Mouse (Mus musculus) forebrain, embryonic 16.5 days (tissue): ENCODE data around the gene Olfr281. TPM values are rescaled to one million over a fixed set of nuclear protein-coding genes. Genes with fewer than 3 reads are reported as not detected.

Source experiments
- ATAC-seq: fragments of 200-750 bp; cut with Nextera tagmentation; 2 replicates; pipeline ENCODE4 v1.8.0; 2017; ENCODE audit warnings: mild to moderate bottlenecking, moderate library complexity
- H3K27ac ChIP-seq: fragments of 300-500 bp; sonication (generic); 2 replicates; pipeline ENCODE4 v1.5.1; 2014; ENCODE audit warnings: low read length, control low read depth
- H3K27me3 ChIP-seq: fragments of 300-500 bp; sonication (generic); replicated peaks from 2 replicates; pipeline ENCODE4 v1.6.1; 2014; ENCODE audit warnings: low read length; ENCODE audit not compliant: control insufficient read depth, insufficient read depth
- H3K36me3 ChIP-seq: fragments of 300-500 bp; sonication (generic); 2 replicates; pipeline ENCODE4 v1.6.1; 2014; ENCODE audit not compliant: control insufficient read depth, insufficient read depth
- H3K4me1 ChIP-seq: fragments of 300-500 bp; sonication (generic); replicated peaks from 2 replicates; pipeline ENCODE4 v1.6.1; 2014; ENCODE audit warnings: low read length; ENCODE audit not compliant: control insufficient read depth, insufficient read depth
- H3K4me2 ChIP-seq: fragments of 300-500 bp; sonication (generic); 2 replicates; pipeline ENCODE4 v1.6.1; 2014; ENCODE audit warnings: mild to moderate bottlenecking, low read length, control low read depth
- H3K4me3 ChIP-seq: fragments of 300-500 bp; sonication (generic); replicated peaks from 2 replicates; pipeline ENCODE4 v1.5.1; 2014; ENCODE audit warnings: mild to moderate bottlenecking, low read length, control low read depth
- H3K9ac ChIP-seq: fragments of 300-500 bp; sonication (generic); replicated peaks from 2 replicates; pipeline ENCODE4 v1.6.1; 2014; ENCODE audit warnings: low read depth, low read length, control low read depth
- H3K9me3 ChIP-seq: fragments of 300-500 bp; sonication (generic); 2 replicates; pipeline ENCODE4 v1.6.1; 2016; ENCODE audit warnings: low read length; ENCODE audit not compliant: control insufficient read depth
- whole genome bisulfite sequencing: fragments of 180-500 bp; shearing (Covaris S2); extraction: QIAGEN DNeasy Blood & Tissue Kit; methylation state at CpG from one replicate; pipeline ENCODE4 v1.1.7; 2014; 5-methylcytosine and 5-hydroxymethylcytosine counted together
- polyA plus RNA-seq: library from polyadenylated mRNA; unstranded; fragments of >200 nt; fragmentation: Nextera tagmentation; extraction: Ambion mirVana; gene quantifications from 2 replicates; pipeline ENCODE4 v1.2.1, GENCODE M21; 2015

Gene Olfr281
- polyA plus RNA-seq, 1 experiment from 2014 or later = not detected

DNA sequence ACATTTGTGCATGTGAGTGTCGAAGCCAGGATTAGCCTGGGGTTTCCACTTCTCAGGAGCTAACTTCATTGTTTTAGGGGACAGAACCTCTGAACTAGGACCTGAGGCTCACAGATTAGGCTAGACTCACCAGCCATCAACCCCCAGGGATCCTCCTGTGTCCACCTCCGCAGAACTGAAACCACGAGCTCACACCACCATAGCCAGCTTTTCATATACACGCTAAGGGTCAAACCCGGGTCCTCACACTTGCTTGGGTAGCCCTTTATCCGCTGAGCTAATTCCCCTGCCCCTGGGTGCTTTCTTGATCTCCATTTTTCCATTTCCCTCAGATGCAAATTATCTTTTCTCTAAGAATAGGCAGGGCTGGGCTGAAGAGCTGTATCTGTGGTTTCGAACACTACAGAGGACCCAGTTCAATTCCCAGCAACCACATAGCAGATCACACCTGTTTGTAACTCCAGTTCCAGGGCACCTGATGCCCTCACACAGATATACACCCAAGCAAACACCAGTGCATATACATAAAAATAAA, 27.2 kb downstream of the Olfr281 start:
- Histone ChIP-seq H3K4me2 (no peak overlapping the region), H3K27me3 (no peaks in the 10 kb centered on the region), H3K4me3 (no peak overlapping the region), H3K27ac (no peak overlapping the region), H3K36me3 (no peaks in the 10 kb centered on the region), H3K4me1 (no peaks in the 10 kb centered on the region), H3K9ac (no peak overlapping the region), H3K9me3 (no peaks in the 10 kb centered on the region)
- WGBS = 69% methylated on average over 7 of the region's 7 CpGs
- ATAC-seq = no peak

DNA sequence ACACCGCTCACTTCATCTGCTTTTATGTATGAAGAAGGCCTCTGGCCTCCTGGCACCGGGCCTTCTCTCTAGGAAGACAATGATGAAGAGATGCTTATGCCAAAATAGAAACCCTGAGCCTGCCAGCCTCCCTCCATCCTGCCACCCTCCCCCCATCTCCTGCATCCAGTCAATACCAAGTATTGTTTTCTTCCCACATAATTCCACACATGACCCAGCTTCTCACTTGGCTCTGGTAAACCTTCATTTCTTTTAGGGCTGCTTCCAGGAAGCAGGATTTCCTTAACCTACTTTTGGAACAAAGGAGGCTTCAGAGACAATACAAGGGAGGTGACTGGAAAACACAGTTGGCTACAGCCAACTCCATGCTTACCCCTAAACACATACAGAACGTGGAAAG, 30.3 kb downstream of the Olfr281 start, which contains the start of gene Lalba:
TSS of gene Lalba (minus strand) at position 21 of the 400 bp plus-strand sequence.
- Histone ChIP-seq H3K4me1 (no peaks in the 10 kb centered on the region), H3K9me3 (no peaks in the 10 kb centered on the region), H3K9ac (no peak within 1 kb of the TSS), H3K4me2 (no peak within 1 kb of the TSS), H3K4me3 (no peak within 1 kb of the TSS), H3K27ac (no peak within 1 kb of the TSS), H3K36me3 (no peaks in the 10 kb centered on the region), H3K27me3 (no peaks in the 10 kb centered on the region)
- 59% methylated on average over 3 of the region's 3 CpGs for WGBS
- ATAC-seq = no peak

DNA sequence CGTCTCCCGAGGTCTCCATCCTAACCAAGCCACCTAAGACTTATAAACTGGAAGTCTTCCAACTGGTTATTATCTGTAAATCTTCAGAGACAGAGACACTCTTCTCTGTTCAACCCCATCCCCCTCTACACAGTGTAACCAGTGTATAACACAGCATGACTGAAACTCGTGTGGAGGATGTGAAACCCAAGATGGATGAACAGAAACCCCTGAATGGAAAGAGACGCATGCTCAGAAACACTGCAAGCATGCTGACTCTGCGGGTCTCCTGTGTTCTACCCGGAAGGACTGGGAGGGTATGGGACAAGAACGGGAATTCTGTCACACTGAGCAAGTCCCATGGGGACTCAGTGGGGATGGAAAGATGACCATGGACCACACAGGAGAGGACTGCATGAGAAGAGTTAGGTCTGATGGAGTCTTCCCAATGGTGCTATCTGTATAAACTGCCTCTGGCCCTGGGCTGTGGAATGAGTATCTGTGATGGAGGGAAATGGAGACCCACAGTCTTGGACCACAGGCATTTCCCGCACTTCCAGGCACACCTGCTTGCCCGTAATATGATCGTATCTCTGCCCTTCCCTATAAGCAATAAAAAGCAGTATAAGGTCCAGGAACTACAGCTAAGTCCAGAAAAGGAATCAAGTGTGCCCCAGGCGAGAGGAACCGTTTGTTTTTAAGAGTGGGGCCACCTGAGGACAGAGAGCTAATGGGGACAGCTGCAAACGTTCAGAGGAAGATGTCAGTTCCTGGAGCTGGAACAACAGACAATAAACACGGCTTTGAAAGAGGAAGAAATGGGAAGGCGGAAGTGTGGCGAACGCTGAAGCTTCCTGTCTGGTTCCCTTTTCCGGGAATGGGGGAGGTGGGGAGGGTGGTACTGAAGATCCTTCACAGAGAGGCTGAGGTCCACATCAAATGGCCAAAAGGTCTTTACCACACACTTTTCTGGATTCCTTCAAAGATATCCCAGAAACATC, 31.8 kb downstream of the Olfr281 start:
- no peak overlapping the region for H3K4me3 ChIP-seq
- no peak overlapping the region for H3K27ac ChIP-seq
- no peaks in the 10 kb centered on the region for H3K4me1 ChIP-seq
- no peak overlapping the region for H3K9ac ChIP-seq
- H3K27me3 ChIP-seq = no peaks in the 10 kb centered on the region
- 86% methylated on average over 18 of the region's 18 CpGs for WGBS
- H3K36me3 ChIP-seq = no peaks in the 10 kb centered on the region
- ATAC-seq = no peak
- H3K4me2 ChIP-seq = no peak overlapping the region
- H3K9me3 ChIP-seq = no peaks in the 10 kb centered on the region

DNA sequence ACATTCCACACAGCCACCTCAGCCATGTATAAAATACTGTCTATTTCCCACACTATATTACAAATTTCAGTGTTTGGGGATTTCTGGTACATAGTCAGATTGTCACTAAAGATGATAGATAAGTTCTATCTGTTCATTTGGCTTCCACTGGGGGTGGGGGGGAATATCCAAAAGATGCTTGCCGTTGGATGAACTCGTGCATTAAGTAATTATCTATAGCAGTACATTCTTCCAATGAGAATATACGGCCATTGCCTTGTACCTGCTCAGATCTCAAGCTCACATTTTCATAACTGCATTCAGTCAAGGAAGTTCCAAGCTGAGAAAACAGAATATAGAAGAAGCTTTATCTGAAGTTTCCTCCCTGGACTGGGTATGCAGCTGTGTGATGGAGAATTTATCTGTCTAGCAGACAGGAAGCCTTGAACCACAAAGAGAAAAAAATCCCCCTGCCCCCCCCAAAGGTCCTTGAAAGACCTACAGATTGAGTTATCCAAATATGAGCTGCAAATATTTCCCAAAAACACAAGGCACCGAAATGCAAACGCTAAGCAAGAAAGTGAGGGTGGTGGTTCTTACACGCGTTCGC, 34.1 kb downstream of the Olfr281 start:
- Histone ChIP-seq H3K9ac (no peak overlapping the region), H3K4me1 (no peaks in the 10 kb centered on the region), H3K4me2 (no peak overlapping the region), H3K9me3 (no peaks in the 10 kb centered on the region), H3K27me3 (no peaks in the 10 kb centered on the region), H3K27ac (no peak overlapping the region), H3K36me3 (no peaks in the 10 kb centered on the region), H3K4me3 (no peak overlapping the region)
- 95% methylated on average over 8 of the region's 8 CpGs for whole genome bisulfite sequencing
- ATAC-seq = no peak

DNA sequence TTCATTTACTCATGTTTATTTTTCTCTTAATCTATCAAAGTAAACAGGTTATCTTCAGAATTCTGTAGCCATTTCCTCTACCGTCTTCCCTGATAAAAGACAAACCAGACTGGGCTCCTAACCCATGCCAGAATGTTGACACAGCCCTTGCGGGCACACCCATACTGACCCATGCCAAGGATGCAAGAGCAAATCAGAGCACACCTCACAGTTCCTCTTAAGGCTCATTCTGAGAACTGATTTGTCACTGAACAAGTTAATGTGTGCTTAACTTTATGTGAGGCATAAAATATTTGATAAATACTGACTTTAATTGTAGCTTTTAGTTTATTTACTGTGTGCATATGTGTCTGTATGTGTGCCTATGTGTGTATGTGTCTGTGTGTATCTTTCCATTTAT, 38.9 kb downstream of the Olfr281 start:
- Histone ChIP-seq H3K4me3 (no peak overlapping the region), H3K27me3 (no peaks in the 10 kb centered on the region), H3K4me2 (no peak overlapping the region), H3K27ac (no peak overlapping the region), H3K9me3 (no peaks in the 10 kb centered on the region), H3K4me1 (no peaks in the 10 kb centered on the region), H3K36me3 (no peaks in the 10 kb centered on the region), H3K9ac (no peak overlapping the region)
- 79% methylated on average over 2 of the region's 2 CpGs for WGBS
- ATAC-seq = no peak

DNA sequence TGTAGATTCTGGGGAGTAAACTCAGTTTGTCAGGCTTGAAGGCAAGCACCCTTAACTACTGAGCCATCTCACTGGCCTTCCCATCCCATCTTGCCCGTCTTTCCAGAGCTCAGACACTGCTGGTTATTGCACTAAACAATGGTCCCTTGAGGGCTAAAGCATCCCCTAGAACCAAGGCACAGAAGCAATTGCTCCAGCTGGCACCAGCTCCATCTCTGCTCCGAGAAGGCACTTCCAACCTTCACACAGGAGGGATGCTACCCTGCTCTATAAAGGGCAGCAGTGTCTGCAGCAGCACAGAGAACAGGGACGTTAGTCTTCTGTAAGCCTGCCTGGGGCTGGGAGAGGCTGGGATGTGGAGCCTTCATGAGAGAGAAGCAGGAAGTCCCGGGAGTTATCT, 39.7 kb downstream of the Olfr281 start, which contains the start of gene Olfr279:
TSS of gene Olfr279 (plus strand) at position 301 of the 400 bp plus-strand sequence.
- Histone ChIP-seq H3K9ac (no peak within 1 kb of the TSS), H3K4me2 (no peak within 1 kb of the TSS), H3K4me3 (no peak within 1 kb of the TSS), H3K27ac (no peak within 1 kb of the TSS), H3K36me3 (no peaks in the 10 kb centered on the region), H3K27me3 (no peaks in the 10 kb centered on the region), H3K9me3 (no peaks in the 10 kb centered on the region), H3K4me1 (no peaks in the 10 kb centered on the region)
- ATAC-seq = no peak
- WGBS = 65% methylated on average over 4 of the region's 4 CpGs

DNA sequence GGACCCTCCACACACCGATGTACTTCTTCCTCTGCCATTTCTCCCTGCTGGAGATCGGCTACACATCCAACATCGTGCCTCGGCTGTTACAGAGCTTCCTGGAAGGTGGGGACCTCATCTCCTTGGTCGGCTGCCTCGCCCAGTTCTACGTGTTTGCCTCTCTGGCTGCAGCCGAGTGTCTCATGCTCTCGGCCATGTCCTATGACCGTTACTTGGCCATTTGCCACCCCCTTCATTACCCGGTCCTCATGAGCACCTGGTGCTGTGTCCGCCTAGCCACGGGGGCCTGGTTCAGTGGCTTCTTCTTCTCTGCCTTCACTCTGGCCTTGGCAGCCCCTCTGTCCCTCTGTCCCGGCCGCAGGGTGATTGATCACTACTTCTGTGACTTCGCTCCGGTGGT, 45.2 kb downstream of the Olfr281 start:
- 92% methylated on average over 17 of the region's 17 CpGs for WGBS
- no peak overlapping the region for H3K9ac ChIP-seq
- H3K36me3 ChIP-seq = no peaks in the 10 kb centered on the region
- no peak overlapping the region for H3K4me3 ChIP-seq
- ATAC-seq = no peak
- H3K9me3 ChIP-seq = no peaks in the 10 kb centered on the region
- H3K4me2 ChIP-seq = no peak overlapping the region
- H3K27me3 ChIP-seq = no peaks in the 10 kb centered on the region
- no peaks in the 10 kb centered on the region for H3K4me1 ChIP-seq
- H3K27ac ChIP-seq = no peak overlapping the region

DNA sequence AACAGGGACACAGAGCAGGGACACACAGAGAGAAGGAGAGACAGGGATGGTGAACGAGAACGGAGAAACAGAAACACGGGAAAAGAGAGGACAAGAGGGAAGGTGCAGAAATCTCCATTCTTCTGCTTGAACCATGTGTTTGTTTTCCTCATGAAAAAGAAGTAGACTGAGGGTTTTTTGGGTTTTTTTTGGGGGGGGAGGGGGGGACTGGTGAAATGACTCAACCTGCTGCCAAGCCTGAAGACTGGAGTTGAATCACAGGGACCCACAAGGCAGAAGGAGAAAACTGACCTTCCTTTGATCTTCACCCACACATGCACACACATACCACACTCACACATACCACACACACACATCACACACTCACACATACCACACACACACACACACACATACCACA, 50.9 kb downstream of the Olfr281 start:
- Histone ChIP-seq H3K4me1 (no peaks in the 10 kb centered on the region), H3K4me2 (no peak overlapping the region), H3K27me3 (no peaks in the 10 kb centered on the region), H3K36me3 (no peaks in the 10 kb centered on the region), H3K27ac (no peak overlapping the region), H3K9ac (no peak overlapping the region), H3K4me3 (no peak overlapping the region), H3K9me3 (no peaks in the 10 kb centered on the region)
- WGBS = 89% methylated on average over 3 of the region's 3 CpGs
- no peak for ATAC-seq

DNA sequence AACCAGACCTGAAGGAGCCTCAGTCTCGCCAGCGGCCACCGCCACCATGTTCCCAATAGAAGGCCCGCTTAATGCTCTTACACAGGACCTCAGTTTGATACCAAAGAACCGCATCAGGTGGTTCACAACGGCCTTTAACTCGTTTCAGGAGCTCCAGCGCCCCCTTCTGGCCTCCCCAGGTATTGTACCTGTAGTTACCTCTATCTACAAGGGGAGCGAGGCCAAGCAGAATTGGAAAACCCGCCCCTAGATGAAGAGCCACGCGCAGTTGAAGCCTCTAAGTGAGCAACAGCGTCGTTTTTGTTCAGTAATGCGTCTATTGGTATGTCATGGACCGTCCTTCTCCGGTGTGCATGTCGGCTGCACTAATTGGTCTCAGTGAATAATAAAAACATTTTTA, 52.1 kb downstream of the Olfr281 start:
- H3K9ac ChIP-seq = no peak overlapping the region
- H3K4me1 ChIP-seq = no peaks in the 10 kb centered on the region
- no peaks in the 10 kb centered on the region for H3K9me3 ChIP-seq
- no peak overlapping the region for H3K27ac ChIP-seq
- no peaks in the 10 kb centered on the region for H3K27me3 ChIP-seq
- H3K4me3 ChIP-seq = no peak overlapping the region
- no peak overlapping the region for H3K4me2 ChIP-seq
- 11% methylated on average over 18 of the region's 18 CpGs for WGBS
- no peaks in the 10 kb centered on the region for H3K36me3 ChIP-seq
- ATAC-seq = no peak
